Mouse (Mus musculus): ENCODE data around the gene Naglu.

GRCm38 (mm10) chr11:101094930-101095313 is 25.1 kb downstream of the Naglu start:
- TF ChIP-seq CEBPB (IDR thresholded peaks at IDR 0.05; ENCODE audit: low read depth) (no peak), USF1 (IDR thresholded peaks at IDR 0.05; ENCODE audit: low read depth) (no peak), CTCF (IDR thresholded peaks at IDR 0.05; ENCODE audit: control insufficient read depth, insufficient read depth, insufficient read length) (no peak), FOSL1 (IDR thresholded peaks at IDR 0.05; ENCODE audit: insufficient read depth, low read length, poor library complexity, severe bottlenecking) (no peak), MAX (IDR thresholded peaks at IDR 0.05) (no peak)

Measured in C2C12 (cell line).